Mouse (Mus musculus) limb, embryonic 13.5 days (tissue): ENCODE measurements at regions not wholly inside any gene's neighbourhood (a gene's known extent, or its start where the extent isn't known, plus 50 kb on each side); places are given as distances from the start of the nearest gene placed in this dataset.

Source experiments
- ATAC-seq: fragments of 200-750 bp; cut with Nextera tagmentation; 2 replicates; pipeline ENCODE4 v1.8.0; 2017; ENCODE audit warnings: low read depth, moderate number of reproducible peaks, moderate TSS enrichment; ENCODE audit not compliant: low FRiP score
- H3K27ac ChIP-seq: fragments of 300-500 bp; sonication (generic); 2 replicates; pipeline ENCODE4 v1.5.1; 2015; ENCODE audit warnings: inconsistent platforms, mild to moderate bottlenecking, moderate library complexity
- H3K27me3 ChIP-seq: fragments of 300-500 bp; sonication (generic); 2 replicates; pipeline ENCODE4 v1.6.1; 2015; ENCODE audit warnings: mild to moderate bottlenecking, inconsistent platforms
- H3K36me3 ChIP-seq: fragments of 300-500 bp; sonication (generic); 2 replicates; pipeline ENCODE4 v1.6.1; 2015; ENCODE audit warnings: inconsistent platforms, mild to moderate bottlenecking, moderate library complexity
- H3K4me1 ChIP-seq: fragments of 300-500 bp; sonication (generic); 2 replicates; pipeline ENCODE4 v1.6.1; 2015; ENCODE audit warnings: inconsistent platforms
- H3K4me2 ChIP-seq: fragments of 300-500 bp; sonication (generic); replicated peaks from 2 replicates; pipeline ENCODE4 v1.6.1; 2015; ENCODE audit warnings: inconsistent platforms, mild to moderate bottlenecking, moderate library complexity
- H3K4me3 ChIP-seq: fragments of 300-500 bp; sonication (generic); 2 replicates; pipeline ENCODE4 v1.5.1; 2015; ENCODE audit warnings: moderate library complexity, mild to moderate bottlenecking, inconsistent platforms
- H3K9ac ChIP-seq: fragments of 300-500 bp; sonication (generic); 2 replicates; pipeline ENCODE4 v1.6.1; 2015; ENCODE audit warnings: mild to moderate bottlenecking, inconsistent platforms
- H3K9me3 ChIP-seq: fragments of 300-500 bp; sonication (generic); 2 replicates; pipeline ENCODE4 v1.6.1; 2016; ENCODE audit warnings: inconsistent platforms
- WGBS: fragments of 180-500 bp; shearing (Covaris S2); methylation state at CpG from one replicate; pipeline ENCODE4 v1.1.7; 2015; 5-methylcytosine and 5-hydroxymethylcytosine counted together

DNA sequence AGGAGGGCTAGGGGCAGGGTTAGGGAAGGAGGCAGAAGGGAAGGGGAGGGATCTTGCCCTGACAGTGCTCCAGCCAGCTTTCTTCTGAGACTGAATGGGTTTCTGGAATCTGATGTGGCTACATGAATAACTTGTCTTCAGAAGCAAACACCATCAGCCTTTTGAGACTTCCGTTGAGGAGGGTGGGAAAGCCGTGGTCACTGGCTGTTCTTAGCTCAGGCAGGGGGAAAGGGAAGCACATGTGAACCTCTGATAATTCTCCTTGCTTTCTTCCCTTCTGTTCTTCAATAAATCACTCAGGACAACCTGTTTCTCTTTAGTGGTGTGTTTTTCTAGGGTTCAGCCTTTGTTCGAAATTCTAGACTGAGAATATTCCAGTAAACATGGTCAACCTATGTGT is 148.9 kb downstream of the Bcl11a start:
- no peak for ATAC-seq

DNA sequence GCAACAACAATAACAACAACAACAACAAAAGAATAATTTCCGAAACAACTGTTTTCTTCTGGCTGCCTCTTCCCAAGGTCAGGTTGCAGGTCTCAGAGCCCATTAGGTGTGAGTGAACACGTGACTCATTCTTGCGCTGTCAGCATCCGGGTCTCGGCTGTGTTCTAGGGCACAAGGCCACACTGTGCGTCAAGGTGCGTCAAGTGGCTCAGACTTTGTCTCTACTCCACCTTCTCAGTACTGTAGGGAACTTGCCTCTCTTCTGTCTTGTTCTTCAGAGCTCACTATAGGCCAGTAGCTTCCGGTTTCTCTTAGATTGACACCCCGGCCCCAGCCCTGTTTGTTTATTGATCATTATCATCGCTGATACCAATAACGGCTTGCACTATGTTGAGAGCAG is 155.5 kb downstream of the Bcl11a start:
- H3K9me3 ChIP-seq: no peaks in the 10 kb centered on the region
- H3K9ac ChIP-seq: no peak overlapping the region
- H3K27ac ChIP-seq: no peak overlapping the region
- H3K27me3 ChIP-seq: no peaks in the 10 kb centered on the region
- 81% methylated on average over 11 of the region's 11 CpGs for WGBS
- no peak overlapping the region for H3K4me2 ChIP-seq
- no peak overlapping the region for H3K4me3 ChIP-seq
- peaks cover 25% of the 10 kb centered on the region for H3K4me1 ChIP-seq
- no peak for ATAC-seq
- H3K36me3 ChIP-seq: no peaks in the 10 kb centered on the region

More for the DNA sequence above, 148.9 kb downstream of the Bcl11a start:
- Histone ChIP-seq H3K27ac (no peak overlapping the region), H3K4me2 (no peak overlapping the region), H3K27me3 (no peaks in the 10 kb centered on the region), H3K4me1 (no peaks in the 10 kb centered on the region), H3K36me3 (no peaks in the 10 kb centered on the region), H3K9me3 (no peaks in the 10 kb centered on the region), H3K9ac (no peak overlapping the region), H3K4me3 (no peak overlapping the region)
- WGBS: 77% methylated on average over 3 of the region's 3 CpGs

DNA sequence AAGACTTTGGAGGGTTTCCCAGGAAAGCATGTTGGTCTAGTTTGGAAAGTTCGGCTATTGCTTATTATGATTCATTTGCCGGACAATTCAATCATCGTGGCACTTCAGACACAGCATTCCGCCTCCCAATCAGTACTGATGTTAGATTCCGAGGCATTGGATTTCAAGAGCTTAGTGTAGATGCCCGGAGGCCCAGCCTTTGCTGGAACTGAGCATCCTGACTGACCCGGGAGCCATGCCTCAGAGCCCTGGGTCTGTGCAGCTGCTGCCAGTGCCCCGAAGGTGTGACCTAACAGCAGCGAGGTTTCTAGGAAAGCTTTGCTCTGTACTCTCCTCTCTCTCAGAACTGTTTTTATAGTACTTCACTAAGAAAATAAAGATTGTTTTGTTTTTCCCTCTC is 156.0 kb downstream of the Bcl11a start:
- 41% methylated on average over 9 of the region's 9 CpGs for WGBS
- H3K9ac ChIP-seq: no peak overlapping the region
- H3K4me1 ChIP-seq: peaks cover 25% of the 10 kb centered on the region
- H3K36me3 ChIP-seq: no peaks in the 10 kb centered on the region
- H3K9me3 ChIP-seq: no peaks in the 10 kb centered on the region
- no peak overlapping the region for H3K4me2 ChIP-seq
- H3K4me3 ChIP-seq: no peak overlapping the region
- ATAC-seq: no peak
- H3K27me3 ChIP-seq: no peaks in the 10 kb centered on the region
- H3K27ac ChIP-seq: no peak overlapping the region

DNA sequence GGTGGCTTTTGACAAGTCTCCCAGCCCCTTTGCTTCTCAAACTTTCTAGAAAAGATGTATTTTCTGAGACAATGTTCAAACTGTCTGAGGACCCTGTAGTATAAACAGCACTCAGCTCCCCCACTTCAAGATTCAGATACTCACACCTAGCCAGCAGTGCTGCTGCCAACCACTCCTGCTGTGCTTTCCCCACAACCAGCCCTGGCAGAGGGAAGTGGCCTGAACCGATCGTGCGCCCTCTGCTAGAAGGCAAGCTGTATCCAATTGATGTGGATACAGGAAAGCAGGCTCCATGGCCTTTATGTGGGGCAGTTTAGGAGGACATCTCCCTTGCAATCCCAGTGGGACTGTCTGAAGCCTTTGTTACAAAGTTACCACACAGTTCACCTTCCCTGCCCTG is 156.6 kb downstream of the Bcl11a start:
- Histone ChIP-seq H3K27ac (no peak overlapping the region), H3K36me3 (no peaks in the 10 kb centered on the region), H3K9me3 (no peaks in the 10 kb centered on the region), H3K4me2 (no peak overlapping the region), H3K4me3 (no peak overlapping the region), H3K9ac (no peak overlapping the region), H3K27me3 (no peaks in the 10 kb centered on the region), H3K4me1 (peaks cover 25% of the 10 kb centered on the region)
- ATAC-seq: no peak
- WGBS: 53% methylated on average over 3 of the region's 3 CpGs

DNA sequence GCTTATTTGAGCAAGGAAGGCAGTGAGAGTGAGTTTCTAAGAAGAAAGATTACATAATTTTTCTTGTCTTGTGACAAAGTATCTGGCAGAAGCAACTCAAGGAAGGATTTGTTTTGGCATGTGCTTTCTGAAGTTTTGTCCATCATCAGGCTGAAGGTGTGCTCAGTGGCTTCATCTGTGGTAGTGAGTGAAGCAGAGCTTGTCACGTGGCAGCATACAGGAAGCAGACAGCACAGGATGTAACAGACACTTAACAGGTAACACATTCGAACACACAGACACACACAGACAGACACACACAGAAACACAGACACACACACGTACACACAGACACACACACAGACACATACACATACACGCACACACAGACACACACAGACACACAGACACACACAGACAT is 157.5 kb downstream of the Bcl11a start:
- Histone ChIP-seq H3K9ac (no peak overlapping the region), H3K4me3 (no peak overlapping the region), H3K27ac (no peak overlapping the region), H3K4me1 (peaks cover 25% of the 10 kb centered on the region), H3K4me2 (no peak overlapping the region), H3K9me3 (no peaks in the 10 kb centered on the region), H3K27me3 (no peaks in the 10 kb centered on the region), H3K36me3 (no peaks in the 10 kb centered on the region)
- no peak for ATAC-seq
- WGBS: 78% methylated on average over 4 of the region's 4 CpGs

DNA sequence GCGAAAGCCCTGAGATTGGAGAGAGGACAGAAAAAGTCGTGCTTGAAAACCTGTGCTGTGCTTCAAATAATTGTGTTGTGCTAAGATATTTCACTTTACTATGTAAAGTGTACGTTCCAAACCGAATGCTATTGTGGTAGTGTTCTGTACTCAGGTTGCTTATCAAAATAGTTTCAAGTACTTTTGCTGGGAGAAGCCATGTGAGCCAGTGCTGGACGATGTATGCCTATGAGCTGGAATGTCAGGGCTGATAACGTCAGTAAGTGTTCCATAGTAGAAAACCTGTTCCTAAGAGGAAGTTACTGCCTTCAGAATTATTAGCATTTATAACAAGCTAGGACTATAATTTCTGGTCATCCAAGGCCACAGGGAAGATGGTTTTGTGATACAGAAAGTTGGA is 161.8 kb downstream of the Bcl11a start:
- Histone ChIP-seq H3K27ac (no peak overlapping the region), H3K4me2 (no peak overlapping the region), H3K4me1 (peaks cover 36% of the 10 kb centered on the region), H3K27me3 (no peaks in the 10 kb centered on the region), H3K36me3 (no peaks in the 10 kb centered on the region), H3K9me3 (no peaks in the 10 kb centered on the region), H3K9ac (no peak overlapping the region), H3K4me3 (no peak overlapping the region)
- WGBS: 85% methylated on average over 6 of the region's 6 CpGs
- ATAC-seq: no peak

DNA sequence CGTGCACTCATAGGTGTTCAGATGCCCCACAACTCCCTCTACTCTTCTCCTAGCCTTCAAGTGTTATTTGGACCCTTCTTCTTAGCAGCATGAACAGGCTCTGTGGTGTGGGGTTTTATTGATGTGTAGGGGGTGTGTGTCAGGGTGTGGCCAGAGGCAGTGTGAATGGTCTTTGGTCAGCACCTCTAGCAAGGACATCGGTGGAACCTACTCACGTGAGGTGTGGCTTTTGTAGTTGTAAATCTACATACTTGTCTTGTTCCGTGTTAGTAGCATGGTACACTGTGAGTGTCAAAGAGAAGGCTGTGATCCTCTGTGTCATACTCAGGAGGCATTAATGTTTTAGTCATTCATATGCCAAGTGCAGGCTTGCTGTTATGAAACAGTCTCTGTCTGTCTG is 164.2 kb downstream of the Bcl11a start:
- no peak overlapping the region for H3K4me2 ChIP-seq
- no peak overlapping the region for H3K9ac ChIP-seq
- ATAC-seq: no peak
- no peak overlapping the region for H3K4me3 ChIP-seq
- H3K27ac ChIP-seq: no peak overlapping the region
- peaks cover 35% of the 10 kb centered on the region for H3K4me1 ChIP-seq
- H3K9me3 ChIP-seq: no peaks in the 10 kb centered on the region
- H3K36me3 ChIP-seq: no peaks in the 10 kb centered on the region
- H3K27me3 ChIP-seq: no peaks in the 10 kb centered on the region
- WGBS: 64% methylated on average over 4 of the region's 4 CpGs

DNA sequence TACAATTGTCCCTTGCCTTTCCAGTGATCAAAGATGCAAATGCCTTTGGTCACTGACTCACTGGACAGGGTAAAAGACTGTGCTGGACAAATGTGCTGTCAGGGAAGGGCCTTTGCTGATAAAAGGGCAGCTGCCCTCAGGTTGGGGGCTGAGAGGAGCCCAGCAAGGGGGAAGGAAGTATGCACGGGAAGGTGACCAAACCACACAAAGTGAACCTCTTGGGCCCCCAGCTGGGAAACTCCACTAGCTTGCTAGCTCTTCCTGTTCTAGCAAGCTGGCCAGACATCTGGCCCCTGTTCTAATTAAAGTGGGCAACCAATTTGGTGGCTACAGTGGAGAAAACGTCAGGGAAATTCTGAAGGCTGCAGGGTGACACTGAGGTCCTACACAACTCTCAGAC is 165.0 kb downstream of the Bcl11a start:
- WGBS: 8% methylated on average over 2 of the region's 2 CpGs
- Histone ChIP-seq H3K27me3 (no peaks in the 10 kb centered on the region), H3K4me3 (no peak overlapping the region), H3K36me3 (no peaks in the 10 kb centered on the region), H3K9me3 (no peaks in the 10 kb centered on the region), H3K9ac (no peak overlapping the region), H3K4me2 (no peak overlapping the region), H3K27ac (no peak overlapping the region), H3K4me1 (peaks cover 33% of the 10 kb centered on the region)
- ATAC-seq: no peak

DNA sequence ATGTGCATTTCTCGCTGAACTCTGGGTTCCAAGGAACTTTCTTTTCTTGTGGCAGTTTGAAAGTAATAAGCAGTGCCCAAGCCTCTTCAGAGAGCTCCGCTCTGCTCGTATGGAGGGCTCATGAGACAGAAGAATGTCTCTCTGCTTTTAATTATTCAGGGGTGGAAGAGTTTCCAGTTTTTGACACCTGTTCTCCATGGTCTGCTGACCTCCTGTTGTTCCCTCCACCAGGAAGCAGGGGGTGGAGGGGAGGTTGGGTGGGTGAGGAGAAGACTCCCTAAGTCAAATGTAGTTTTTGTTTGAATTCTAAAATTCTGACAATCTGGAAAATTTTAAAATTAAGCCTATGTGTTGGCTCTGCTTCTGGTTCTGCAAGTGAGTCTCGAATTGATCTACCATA is 167.5 kb downstream of the Bcl11a start:
- peak; percentile 28; the same call in 1 of the 2 replicates for ATAC-seq
- H3K27ac ChIP-seq: no peak overlapping the region; the same call in 1 of the 2 replicates
- H3K4me2 ChIP-seq: no peak overlapping the region
- no peaks in the 10 kb centered on the region for H3K36me3 ChIP-seq
- 46% methylated on average over 4 of the region's 4 CpGs for WGBS
- H3K27me3 ChIP-seq: no peaks in the 10 kb centered on the region
- H3K4me1 ChIP-seq: peaks cover 45% of the 10 kb centered on the region
- H3K4me3 ChIP-seq: no peak overlapping the region
- no peak overlapping the region for H3K9ac ChIP-seq
- H3K9me3 ChIP-seq: no peaks in the 10 kb centered on the region

DNA sequence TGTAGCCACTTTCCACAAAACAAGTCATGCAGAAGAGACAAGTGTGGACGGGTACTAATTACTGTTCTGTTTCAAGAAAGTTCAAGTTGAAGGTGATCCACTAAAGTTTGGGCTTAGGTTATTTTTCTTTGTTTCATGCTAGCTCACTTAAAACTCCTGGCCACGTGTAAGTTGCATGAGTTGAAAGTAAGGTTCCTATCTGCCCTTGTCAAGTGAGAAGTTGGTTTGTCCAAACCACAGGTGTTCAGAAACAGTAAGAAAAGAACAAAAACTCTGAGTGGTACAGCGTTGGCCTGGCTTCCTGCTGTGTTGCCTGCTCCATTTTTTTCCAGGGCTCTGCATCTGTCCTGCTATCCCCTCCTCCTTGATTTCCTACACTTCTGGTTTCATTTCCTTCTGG is 168.5 kb downstream of the Bcl11a start:
- no peaks in the 10 kb centered on the region for H3K36me3 ChIP-seq
- ATAC-seq: no peak
- no peak overlapping the region for H3K9ac ChIP-seq
- WGBS: 59% methylated on average over 3 of the region's 3 CpGs
- H3K27ac ChIP-seq: no peak overlapping the region
- no peak overlapping the region for H3K4me3 ChIP-seq
- H3K4me2 ChIP-seq: no peak overlapping the region
- no peaks in the 10 kb centered on the region for H3K27me3 ChIP-seq
- peaks cover 46% of the 10 kb centered on the region for H3K4me1 ChIP-seq
- H3K9me3 ChIP-seq: no peaks in the 10 kb centered on the region

DNA sequence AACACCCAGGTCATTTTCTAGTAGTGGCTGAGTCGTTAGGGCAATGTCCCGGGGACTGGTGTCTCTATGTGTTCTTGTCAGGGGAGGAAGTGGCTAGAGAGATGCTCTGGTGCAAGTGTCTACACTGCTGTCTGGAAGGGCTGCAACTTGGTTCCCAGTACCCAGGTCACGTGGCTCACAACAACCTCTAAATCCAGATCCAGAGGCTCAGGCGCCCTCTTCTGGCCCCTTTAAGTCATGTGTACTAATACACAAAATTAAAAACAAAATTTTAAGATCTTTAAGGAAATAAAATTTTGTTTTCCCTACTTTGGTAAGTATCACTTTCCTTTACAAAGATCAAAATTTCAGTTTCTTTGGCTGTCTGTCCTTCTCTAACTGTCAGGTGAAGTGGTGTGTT is 169.4 kb downstream of the Bcl11a start:
- Histone ChIP-seq H3K4me1 (peaks cover 46% of the 10 kb centered on the region), H3K4me2 (no peak overlapping the region), H3K9ac (no peak overlapping the region), H3K27me3 (no peaks in the 10 kb centered on the region), H3K36me3 (no peaks in the 10 kb centered on the region), H3K9me3 (no peaks in the 10 kb centered on the region), H3K27ac (no peak overlapping the region), H3K4me3 (no peak overlapping the region)
- 93% methylated on average over 4 of the region's 4 CpGs for WGBS
- no peak for ATAC-seq

DNA sequence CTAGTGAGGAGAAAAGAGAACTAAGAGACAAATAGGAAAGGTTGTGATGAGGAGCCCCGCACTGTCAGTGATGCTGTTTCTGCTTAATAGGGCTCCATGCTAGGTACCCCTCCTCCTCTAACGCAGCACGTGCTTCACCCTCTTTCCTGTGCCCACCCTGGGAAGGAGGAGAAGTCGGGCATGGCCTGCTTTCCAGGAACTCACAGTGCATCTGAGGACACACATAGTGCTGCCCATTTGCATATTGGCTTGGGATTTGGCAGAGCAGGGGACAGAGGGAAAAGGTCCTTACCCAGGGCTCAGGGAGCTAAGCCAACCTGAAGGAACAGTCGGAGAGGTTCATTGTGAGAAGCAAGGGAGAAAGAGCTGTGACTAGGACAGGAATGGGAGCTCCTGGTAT is 173.7 kb downstream of the Bcl11a start:
- 66% methylated on average over 5 of the region's 5 CpGs for WGBS
- Histone ChIP-seq H3K9ac (no peak overlapping the region), H3K9me3 (no peaks in the 10 kb centered on the region), H3K36me3 (no peaks in the 10 kb centered on the region), H3K4me2 (no peak overlapping the region), H3K27ac (no peak overlapping the region), H3K27me3 (0 out of 2 replicates have a peak, but pooled peaks cover 2% of the 10 kb centered on the region), H3K4me3 (no peak overlapping the region), H3K4me1 (peaks cover 28% of the 10 kb centered on the region)
- no peak for ATAC-seq

DNA sequence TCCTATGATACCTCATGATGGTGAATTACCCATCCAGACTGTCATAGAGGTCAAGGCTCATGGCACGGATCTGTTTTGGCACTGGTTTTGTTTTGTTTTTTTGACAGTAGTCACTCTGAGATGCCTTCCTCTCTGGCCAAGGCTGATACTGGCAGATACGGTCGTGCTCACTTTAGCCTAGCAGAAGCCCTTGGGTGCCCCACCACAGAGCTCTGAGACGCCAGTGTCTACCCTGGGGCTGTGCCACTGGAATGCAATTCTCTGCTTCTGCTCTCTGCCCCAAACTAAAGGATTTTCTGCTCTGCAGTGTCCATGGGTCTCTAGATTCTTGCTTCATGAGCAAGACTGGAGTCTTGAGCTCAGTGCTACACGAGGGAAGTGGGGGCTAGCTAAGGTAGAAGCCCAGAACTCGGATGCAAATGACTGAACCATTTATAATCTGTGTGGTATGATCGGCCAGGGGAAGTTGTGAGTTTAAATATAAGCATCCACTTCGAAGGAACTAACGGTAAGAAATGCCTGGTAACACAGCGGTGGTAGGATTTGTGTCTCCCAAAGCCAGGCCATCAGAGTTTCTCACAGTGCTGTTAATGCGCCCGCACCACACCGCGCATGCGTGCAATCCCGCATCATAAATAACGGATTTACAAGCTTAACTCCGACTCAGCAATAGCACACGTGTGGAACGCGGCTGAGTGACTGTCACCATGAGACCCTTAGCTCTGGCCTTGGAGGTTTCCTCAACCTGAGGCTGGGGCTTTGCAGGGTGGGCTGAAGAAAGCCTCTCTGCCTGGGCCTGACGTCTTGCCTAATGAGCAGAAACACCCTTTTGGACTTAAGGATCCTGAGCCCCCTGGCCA is 177.6 kb downstream of the Bcl11a start:
- H3K9ac ChIP-seq: no peak overlapping the region
- 0 out of 2 replicates have a peak, but pooled peaks cover 2% of the 10 kb centered on the region for H3K27me3 ChIP-seq
- WGBS: 65% methylated on average over 22 of the region's 22 CpGs
- no peaks in the 10 kb centered on the region for H3K9me3 ChIP-seq
- peak overlapping the region; percentile 41 for H3K4me2 ChIP-seq
- H3K4me3 ChIP-seq: no peak overlapping the region
- no peak overlapping the region for H3K27ac ChIP-seq
- ATAC-seq: peak; percentile 45; the same call in 1 of the 2 replicates
- no peaks in the 10 kb centered on the region for H3K36me3 ChIP-seq
- peaks cover 15% of the 10 kb centered on the region for H3K4me1 ChIP-seq
